Mouse (Mus musculus): ENCODE data around the gene Eif4g1.

- TF ChIP-seq CTCF (IDR thresholded peaks at IDR 0.05; ENCODE audit: insufficient read depth, low read depth, low read length) (no peak), POLR2A (IDR thresholded peaks at IDR 0.05; ENCODE audit: insufficient read depth, low read depth, low read length) (no peak)
Measured at GRCm38 (mm10) chr16:20677380-20677779, 9.3 kb downstream of the Eif4g1 start.
